ENCODE assay signal across 8 mouse cellular contexts in genomic region chr12:25609045-25609444, GRCm38 (mm10).
A peak's percentile ranks its signal among the peaks of the same experiment; 100 is the strongest.
DNase-seq lines count a peak whose midpoint lies in the region; ATAC-seq and TF ChIP-seq lines count a peak whose summit lies in the region.

No protein-coding gene starts in this region.

- no peak overlapping the region for H3K4me2 ChIP-seq in embryonic facial prominence, embryonic 13.5 days
- H3K4me2 ChIP-seq in intestine, embryonic 15.5 days (replicated peaks), result no peak overlapping the region

- 30% methylated on average over 2 of the region's 2 CpGs for WGBS in embryonic facial prominence, embryonic 13.5 days
- WGBS in embryonic facial prominence, embryonic 10.5 days, result 71% methylated on average over 2 of the region's 2 CpGs
- 61% methylated on average over 2 of the region's 2 CpGs for WGBS in lung, adult 2 months
- 58% methylated on average over 2 of the region's 2 CpGs for WGBS in intestine, embryonic 15.5 days

- H3K27me3 ChIP-seq in embryonic facial prominence, embryonic 13.5 days, result no peaks in the 10 kb centered on the region
- H3K27me3 ChIP-seq in embryonic facial prominence, embryonic 10.5 days (replicated peaks; ENCODE audit: low read depth, poor library complexity, severe bottlenecking), result no peaks in the 10 kb centered on the region
- no peaks in the 10 kb centered on the region for H3K27me3 ChIP-seq in intestine, embryonic 15.5 days (replicated peaks)

- DNase-seq in embryonic facial prominence, embryonic 10.5 days (ENCODE audit: low spot score), result no peak
- DNase-seq in lung, adult 18-20 months, result peak; percentile 2 to 12
- no peak for DNase-seq in lung, adult 2 months
- peak; percentile 70 for DNase-seq in gastrocnemius, postnatal 14 days
- DNase-seq in lung, postnatal 25 days (ENCODE audit: low spot score), result peak; percentile 12

- H3K4me3 ChIP-seq in embryonic facial prominence, embryonic 13.5 days, result no peak overlapping the region
- H3K4me3 ChIP-seq in embryonic facial prominence, embryonic 10.5 days, result no peak overlapping the region
- no peak overlapping the region for H3K4me3 ChIP-seq in lung, adult 2 months (replicated peaks; ENCODE audit: extremely low read depth, low read depth, low read length)
- H3K4me3 ChIP-seq in intestine, embryonic 15.5 days (replicated peaks), result no peak overlapping the region

- no peaks in the 10 kb centered on the region for H3K36me3 ChIP-seq in embryonic facial prominence, embryonic 13.5 days
- H3K36me3 ChIP-seq in embryonic facial prominence, embryonic 10.5 days (replicated peaks), result no peaks in the 10 kb centered on the region
- H3K36me3 ChIP-seq in intestine, embryonic 15.5 days, result no peaks in the 10 kb centered on the region

- H3K4me1 ChIP-seq in embryonic facial prominence, embryonic 13.5 days, result peaks cover 23% of the 10 kb centered on the region
- H3K4me1 ChIP-seq in embryonic facial prominence, embryonic 10.5 days, result no peaks in the 10 kb centered on the region
- H3K4me1 ChIP-seq in lung, adult 2 months (ENCODE audit: control insufficient read depth, insufficient read depth, low read length), result no peaks in the 10 kb centered on the region
- H3K4me1 ChIP-seq in intestine, embryonic 15.5 days (replicated peaks), result no peaks in the 10 kb centered on the region

- ATAC-seq in embryonic facial prominence, embryonic 13.5 days (ENCODE audit: insufficient number of reproducible peaks, insufficient read depth, low FRiP score, low TSS enrichment, low read depth), result 0 out of 2 replicates have a peak, but pooled peaks have one; percentile 81
- no peak for ATAC-seq in intestine, embryonic 15.5 days
- ATAC-seq in erythroblast, adult 5-6 weeks (replicated peaks; ENCODE audit: low FRiP score, poor library complexity, severe bottlenecking), result no peak

- TF ChIP-seq POLR2A in lung, adult 2 months (IDR thresholded peaks at IDR 0.05; ENCODE audit: borderline replicate concordance, extremely low read depth, low read depth, low read length), result no peak

- TF ChIP-seq CTCF in lung, adult 2 months (IDR thresholded peaks at IDR 0.05; ENCODE audit: insufficient read depth, low read length), result no peak

- peak overlapping the region; percentile 53; the same call in 1 of the 2 replicates for H3K27ac ChIP-seq in embryonic facial prominence, embryonic 13.5 days
- no peak overlapping the region for H3K27ac ChIP-seq in embryonic facial prominence, embryonic 10.5 days (replicated peaks)
- H3K27ac ChIP-seq in intestine, embryonic 15.5 days, result no peak overlapping the region

- no peaks in the 10 kb centered on the region for H3K9me3 ChIP-seq in embryonic facial prominence, embryonic 13.5 days
- no peaks in the 10 kb centered on the region for H3K9me3 ChIP-seq in embryonic facial prominence, embryonic 10.5 days
- no peaks in the 10 kb centered on the region for H3K9me3 ChIP-seq in intestine, embryonic 15.5 days

- H3K9ac ChIP-seq in embryonic facial prominence, embryonic 13.5 days, result no peak overlapping the region
- H3K9ac ChIP-seq in intestine, embryonic 15.5 days, result no peak overlapping the region

- intact Hi-C loops in gastrocnemius, postnatal 14 days (cut with DNase I; ENCODE audit: low total_unique reads), result no loop called here

Comparison
In these comparisons a context has a peak if more than half of its experiments do, and no peak if none do; other contexts are left out.
1. DNase-seq: peak in lung, adult 18-20 months (2 of 2), gastrocnemius, postnatal 14 days (single experiment) and lung, postnatal 25 days (single experiment); none in embryonic facial prominence, embryonic 10.5 days (single experiment) and lung, adult 2 months (single experiment).